Mouse (Mus musculus) midbrain, embryonic 11.5 days (tissue): ENCODE data around the gene Gins2. TPM values are rescaled to one million over a fixed set of nuclear protein-coding genes. Genes with fewer than 3 reads are reported as not detected.

Experiments
- ATAC-seq: fragments of 200-750 bp; cut with Nextera tagmentation; 2 replicates; pipeline ENCODE4 v1.8.0; 2017; ENCODE audit warnings: moderate TSS enrichment, moderate library complexity; ENCODE audit not compliant: low FRiP score
- DNase-seq: peaks from one replicate; pipeline ENCODE4 v3.0.0; 2015; ENCODE audit warnings: low spot score; ENCODE audit errors: missing footprints
- H3K27ac ChIP-seq: fragments of 300-500 bp; sonication (generic); 2 replicates; pipeline ENCODE4 v1.5.1; 2014; ENCODE audit warnings: low read depth, low read length
- H3K27me3 ChIP-seq: fragments of 300-500 bp; sonication (generic); 2 replicates; pipeline ENCODE4 v1.6.1; 2014; ENCODE audit warnings: mild to moderate bottlenecking, low read length, moderate library complexity, mixed read lengths; ENCODE audit not compliant: control insufficient read depth, insufficient read depth
- H3K36me3 ChIP-seq: fragments of 300-500 bp; sonication (generic); 2 replicates; pipeline ENCODE4 v1.6.1; 2014; ENCODE audit warnings: mild to moderate bottlenecking, low read length, moderate library complexity, mixed read lengths; ENCODE audit not compliant: control insufficient read depth, insufficient read depth
- H3K4me1 ChIP-seq: fragments of 300-500 bp; sonication (generic); 2 replicates; pipeline ENCODE4 v1.6.1; 2014; ENCODE audit warnings: low read length; ENCODE audit not compliant: control insufficient read depth, insufficient read depth
- H3K4me2 ChIP-seq: fragments of 300-500 bp; sonication (generic); 2 replicates; pipeline ENCODE4 v1.6.1; 2014; ENCODE audit warnings: mild to moderate bottlenecking, moderate library complexity
- H3K4me3 ChIP-seq: fragments of 300-500 bp; sonication (generic); 2 replicates; pipeline ENCODE4 v1.5.1; 2014; ENCODE audit warnings: low read depth, low read length
- H3K9ac ChIP-seq: fragments of 300-500 bp; sonication (generic); 2 replicates; pipeline ENCODE4 v1.6.1; 2014; ENCODE audit warnings: low read length
- H3K9me3 ChIP-seq: fragments of 300-500 bp; sonication (generic); 2 replicates; pipeline ENCODE4 v1.6.1; 2016; ENCODE audit warnings: low read length; ENCODE audit not compliant: control insufficient read depth
- WGBS: fragments of 180-500 bp; shearing (Covaris S2); extraction: QIAGEN DNeasy Blood & Tissue Kit; methylation state at CpG from one replicate; pipeline ENCODE4 v1.1.7; 2014; 5-methylcytosine and 5-hydroxymethylcytosine counted together
- polyA plus RNA-seq: library from polyadenylated mRNA; unstranded; fragments of >200 nt; fragmentation: Nextera tagmentation; extraction: Ambion mirVana; gene quantifications from 2 replicates; pipeline ENCODE4 v1.2.1, GENCODE M21; 2014

The Gins2 gene
- polyA plus RNA-seq, 1 experiment from 2014 or later: 120 TPM

GRCm38 (mm10) chr8:120549321-120549921 lies 39.7 kb downstream of the Gins2 start:
- no peaks in the 10 kb centered on the region for H3K27me3 ChIP-seq
- ATAC-seq (peak; percentile 66), DNase-seq (peak; percentile 93)
- no peaks in the 10 kb centered on the region for H3K9me3 ChIP-seq
- H3K4me3 ChIP-seq: peak overlapping the region; percentile 14; the same call in 1 of the 2 replicates
- peak overlapping the region; percentile 41 for H3K9ac ChIP-seq
- 13% methylated on average over 25 of the region's 25 CpGs for WGBS
- H3K27ac ChIP-seq: peak overlapping the region; percentile 87
- peaks cover 3% of the 10 kb centered on the region for H3K36me3 ChIP-seq
- peaks cover 69% of the 10 kb centered on the region for H3K4me1 ChIP-seq
- peak overlapping the region; percentile 44 for H3K4me2 ChIP-seq

- H3K4me2 ChIP-seq: 0 out of 2 replicates have a peak overlapping the region, but pooled peaks have one; percentile 4
These were observed 40.8 kb downstream of the Gins2 start for GRCm38 (mm10) chr8:120548313-120548761.

GRCm38 (mm10) chr8:120547562-120547961 lies 41.5 kb downstream of the Gins2 start:
- Histone ChIP-seq H3K9me3 (no peaks in the 10 kb centered on the region), H3K4me2 (no peak overlapping the region), H3K36me3 (no peaks in the 10 kb centered on the region), H3K27me3 (no peaks in the 10 kb centered on the region), H3K27ac (peak overlapping the region; percentile 87), H3K9ac (no peak overlapping the region), H3K4me1 (peaks cover 75% of the 10 kb centered on the region), H3K4me3 (no peak overlapping the region)
- ATAC-seq: no peak
- 67% methylated on average over 9 of the region's 9 CpGs for WGBS
- DNase-seq: no peak

More at GRCm38 (mm10) chr8:120548313-120548761, 40.8 kb downstream of the Gins2 start:
- Histone ChIP-seq H3K4me3 (no peak overlapping the region), H3K36me3 (no peaks in the 10 kb centered on the region), H3K27me3 (no peaks in the 10 kb centered on the region), H3K9ac (0 out of 2 replicates have a peak overlapping the region, but pooled peaks have one; percentile 16), H3K9me3 (no peaks in the 10 kb centered on the region), H3K27ac (peak overlapping the region; percentile 87), H3K4me1 (peaks cover 70% of the 10 kb centered on the region)
- 62% methylated on average over 16 of the region's 16 CpGs for WGBS
- DNase-seq (no peak), ATAC-seq (no peak)

GRCm38 (mm10) chr8:120544155-120544554 lies 44.9 kb downstream of the Gins2 start:
- Histone ChIP-seq H3K9me3 (no peaks in the 10 kb centered on the region), H3K27me3 (no peaks in the 10 kb centered on the region), H3K4me2 (no peak overlapping the region), H3K4me3 (no peak overlapping the region), H3K27ac (no peak overlapping the region), H3K4me1 (peaks cover 74% of the 10 kb centered on the region), H3K9ac (no peak overlapping the region), H3K36me3 (no peaks in the 10 kb centered on the region)
- 95% methylated on average over 5 of the region's 5 CpGs for WGBS
- no peak for ATAC-seq
- DNase-seq: no peak

GRCm38 (mm10) chr8:120543416-120544055 lies 45.6 kb downstream of the Gins2 start:
- Histone ChIP-seq H3K4me2 (no peak overlapping the region), H3K27me3 (no peaks in the 10 kb centered on the region), H3K4me3 (no peak overlapping the region), H3K4me1 (peaks cover 74% of the 10 kb centered on the region), H3K27ac (no peak overlapping the region; the same call in 1 of the 2 replicates), H3K36me3 (no peaks in the 10 kb centered on the region), H3K9ac (no peak overlapping the region), H3K9me3 (no peaks in the 10 kb centered on the region)
- WGBS: 68% methylated on average over 8 of the region's 8 CpGs
- ATAC-seq (no peak), DNase-seq (no peak)

GRCm38 (mm10) chr8:120542995-120543394 lies 46.1 kb downstream of the Gins2 start:
- no peak overlapping the region for H3K4me2 ChIP-seq
- no peaks in the 10 kb centered on the region for H3K36me3 ChIP-seq
- DNase-seq: no peak
- H3K9ac ChIP-seq: 0 out of 2 replicates have a peak overlapping the region, but pooled peaks have one; percentile 39
- no peak overlapping the region; the same call in 1 of the 2 replicates for H3K27ac ChIP-seq
- H3K27me3 ChIP-seq: no peaks in the 10 kb centered on the region
- H3K4me3 ChIP-seq: no peak overlapping the region
- no peak for ATAC-seq
- H3K4me1 ChIP-seq: peaks cover 73% of the 10 kb centered on the region
- H3K9me3 ChIP-seq: no peaks in the 10 kb centered on the region
- 18% methylated on average over 13 of the region's 13 CpGs for WGBS

GRCm38 (mm10) chr8:120539775-120540625 lies 49.1 kb downstream of the Gins2 start:
- Histone ChIP-seq H3K4me2 (peak overlapping the region; percentile 92), H3K27ac (peak overlapping the region; percentile 95), H3K27me3 (0 out of 2 replicates have a peak, but pooled peaks cover 7% of the 10 kb centered on the region), H3K4me1 (peaks cover 73% of the 10 kb centered on the region), H3K9ac (peak overlapping the region; percentile 78), H3K4me3 (peak overlapping the region; percentile 67), H3K9me3 (no peaks in the 10 kb centered on the region), H3K36me3 (no peaks in the 10 kb centered on the region)
- DNase-seq: no peak
- ATAC-seq: no peak
- 29% methylated on average over 23 of the region's 23 CpGs for WGBS

GRCm38 (mm10) chr8:120539381-120539774 lies 49.7 kb downstream of the Gins2 start:
- no peak for DNase-seq
- Histone ChIP-seq H3K4me1 (peaks cover 79% of the 10 kb centered on the region), H3K27ac (peak overlapping the region; percentile 95), H3K9ac (peak overlapping the region; percentile 78), H3K9me3 (no peaks in the 10 kb centered on the region), H3K4me2 (peak overlapping the region; percentile 92), H3K36me3 (no peaks in the 10 kb centered on the region), H3K4me3 (peak overlapping the region; percentile 67), H3K27me3 (0 out of 2 replicates have a peak, but pooled peaks cover 7% of the 10 kb centered on the region)
- no peak for ATAC-seq
- 35% methylated on average over 6 of the region's 6 CpGs for WGBS
